Mouse (Mus musculus) ES-Bruce4 (cell line): Measurements from ENCODE around the gene Usp12.

Experiments
- CTCF ChIP-seq: IDR thresholded peaks from one replicate; pipeline ENCODE4 v1.8.1; 2011; ENCODE audit warnings: low read depth, low read length
- EP300 ChIP-seq: IDR thresholded peaks from 2 replicates; pipeline ENCODE4 v1.6.1; 2011; ENCODE audit warnings: low read depth, low read length; ENCODE audit not compliant: insufficient read depth
- POLR2A ChIP-seq: IDR thresholded peaks from one replicate; pipeline ENCODE4 v1.8.1; 2011; ENCODE audit warnings: low read length; ENCODE audit not compliant: insufficient read depth

DNA sequence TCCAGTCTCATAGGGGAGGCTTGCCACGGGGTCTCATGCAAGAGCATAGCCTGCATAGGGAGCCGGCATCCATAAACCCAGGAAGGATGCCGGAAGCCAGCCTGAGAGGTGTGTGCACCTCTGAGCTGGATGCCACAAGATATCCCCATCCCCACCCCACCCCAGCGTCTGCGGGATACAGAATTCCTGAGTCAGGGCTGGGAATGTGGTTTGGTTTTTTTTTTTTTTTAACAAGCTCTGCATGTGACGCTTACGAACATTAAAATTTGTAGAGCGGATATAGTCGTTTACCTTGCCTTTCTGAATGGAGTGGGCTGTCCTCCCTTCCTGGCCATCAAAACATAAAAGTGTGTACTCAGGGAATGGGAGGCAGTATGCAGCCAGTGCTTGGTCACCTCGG, 94.7 kb downstream of the Usp12 start:
- TF ChIP-seq CTCF, result no peak
- no peak for TF ChIP-seq POLR2A
- TF ChIP-seq EP300, result no peak
